Mouse (Mus musculus) MEL (cell line): ENCODE measurements around the gene Smagp. TPM values are rescaled to one million over a fixed set of nuclear protein-coding genes. Genes with fewer than 3 reads are reported as not detected.

ENCODE experiments used
- DNase-seq: peaks from one replicate; pipeline ENCODE4 v3.0.0; 2011; ENCODE audit warnings: low read depth, low spot score
- H3K27ac ChIP-seq: 2 replicates; pipeline ENCODE4 v1.5.1; 2012; ENCODE audit warnings: low read depth, mild to moderate bottlenecking, control low read depth, low read length, moderate library complexity; ENCODE audit not compliant: control insufficient read depth
- H3K27me3 ChIP-seq, 2 experiments: fragments of 150-350 bp in 1 of 2; sonication (generic) in 1 of 2; 2 replicates each; pipeline ENCODE4 v1.6.1; 2012; ENCODE audit warnings: low read length in 2 of 2, mild to moderate bottlenecking in 2 of 2, improper control_type of control experiment in 1 of 2, moderate library complexity in 1 of 2; ENCODE audit not compliant: insufficient read depth in 2 of 2, control insufficient read depth in 1 of 2
- H3K36me3 ChIP-seq, 2 experiments: 2 replicates each; pipeline ENCODE4 v1.6.1; 2012 to 2014; ENCODE audit warnings: low read length in 2 of 2, improper control_type of control experiment in 1 of 2, inconsistent platforms in 1 of 2, mild to moderate bottlenecking in 1 of 2; ENCODE audit not compliant: insufficient read depth in 2 of 2, control insufficient read depth in 1 of 2
- H3K4me1 ChIP-seq, 2 experiments: fragments of 150-350 bp in 1 of 2; sonication (generic) in 1 of 2; 2 replicates each; pipeline ENCODE4 v1.6.1; 2012; ENCODE audit warnings: low read length in 2 of 2, improper control_type of control experiment in 1 of 2, mild to moderate bottlenecking in 1 of 2; ENCODE audit not compliant: insufficient read depth in 2 of 2, control insufficient read depth in 1 of 2
- H3K4me3 ChIP-seq, 2 experiments: fragments of 150-350 bp in 1 of 2; sonication (generic) in 1 of 2; 2 replicates each; pipeline ENCODE4 v1.5.1; 2012; ENCODE audit warnings: low read depth in 2 of 2, low read length in 2 of 2, mild to moderate bottlenecking in 2 of 2, moderate library complexity in 2 of 2, control low read depth in 1 of 2, improper control_type of control experiment in 1 of 2; ENCODE audit not compliant: control insufficient read depth in 1 of 2, insufficient read depth in 1 of 2
- H3K79me2 ChIP-seq: 2 replicates; pipeline ENCODE4 v1.6.1; 2012; ENCODE audit warnings: mild to moderate bottlenecking, low read length, moderate library complexity; ENCODE audit not compliant: control insufficient read depth, poor library complexity, insufficient read depth
- H3K9ac ChIP-seq: 2 replicates; pipeline ENCODE4 v1.6.1; 2012; ENCODE audit warnings: low read depth, mild to moderate bottlenecking, control low read depth, low read length, moderate library complexity; ENCODE audit not compliant: control insufficient read depth, poor library complexity, severe bottlenecking
- H3K9me3 ChIP-seq: fragments of 150-350 bp; sonication (generic); replicated peaks from 2 replicates; pipeline ENCODE4 v1.6.1; 2012; ENCODE audit warnings: mild to moderate bottlenecking, low read length, improper control_type of control experiment, moderate library complexity; ENCODE audit not compliant: insufficient read depth
- BHLHE40 ChIP-seq: IDR thresholded peaks from 2 replicates; pipeline ENCODE4 v1.6.1; 2012; ENCODE audit warnings: low read depth, mild to moderate bottlenecking, inconsistent platforms, low read length, improper control_type of control experiment, borderline replicate concordance
- CHD1 ChIP-seq: IDR thresholded peaks from 2 replicates; pipeline ENCODE4 v1.6.1; 2012; ENCODE audit warnings: low read depth, mild to moderate bottlenecking, inconsistent platforms, low read length, improper control_type of control experiment
- CHD2 ChIP-seq: IDR thresholded peaks from 2 replicates; pipeline ENCODE4 v1.6.1; 2011; ENCODE audit warnings: low read length, improper control_type of control experiment
- CTCF ChIP-seq, 3 experiments: IDR thresholded peaks in 2 of 3; conservative IDR thresholded peaks in 1 of 3; 2 replicates each; pipeline ENCODE4 v1.5.1; 2011 to 2012; ENCODE audit warnings: low read length in 3 of 3, low read depth in 2 of 3, mild to moderate bottlenecking in 2 of 3, improper control_type of control experiment in 1 of 3, inconsistent platforms in 1 of 3, mixed read lengths in 1 of 3, moderate library complexity in 1 of 3; ENCODE audit not compliant: control insufficient read depth in 1 of 3, insufficient read depth in 1 of 3, poor library complexity in 1 of 3, severe bottlenecking in 1 of 3
- E2F4 ChIP-seq: IDR thresholded peaks from 2 replicates; pipeline ENCODE4 v1.6.1; 2011; ENCODE audit warnings: low read depth, low read length, improper control_type of control experiment, borderline replicate concordance
- ELF1 ChIP-seq: IDR thresholded peaks from 2 replicates; pipeline ENCODE4 v1.6.1; 2014; ENCODE audit warnings: low read depth, mild to moderate bottlenecking, inconsistent platforms, low read length, improper control_type of control experiment, moderate library complexity
- ETS1 ChIP-seq: IDR thresholded peaks from 2 replicates; pipeline ENCODE4 v1.6.1; 2012; ENCODE audit warnings: low read depth, mild to moderate bottlenecking, inconsistent platforms, low read length, improper control_type of control experiment, moderate library complexity
- GABPA ChIP-seq: IDR thresholded peaks from 2 replicates; pipeline ENCODE4 v1.6.1; 2012; ENCODE audit warnings: low read depth, mild to moderate bottlenecking, inconsistent platforms, low read length, improper control_type of control experiment, moderate library complexity
- GATA1 ChIP-seq: IDR thresholded peaks from 2 replicates; pipeline ENCODE4 v1.6.1; 2011; ENCODE audit warnings: low read depth, low read length, improper control_type of control experiment
- HCFC1 ChIP-seq: IDR thresholded peaks from 2 replicates; pipeline ENCODE4 v1.6.1; 2012; ENCODE audit warnings: low read depth, mild to moderate bottlenecking, inconsistent platforms, low read length, improper control_type of control experiment, moderate library complexity
- JUND ChIP-seq: IDR thresholded peaks from 2 replicates; pipeline ENCODE4 v1.6.1; 2011; ENCODE audit warnings: low read depth, mild to moderate bottlenecking, improper control_type of control experiment, low read length
- KAT2A ChIP-seq: conservative IDR thresholded peaks from 2 replicates; pipeline ENCODE4 v1.6.1; 2012; ENCODE audit warnings: low read depth, low read length, improper control_type of control experiment, inconsistent platforms
- MAFK ChIP-seq: IDR thresholded peaks from 2 replicates; pipeline ENCODE4 v1.6.1; 2011; ENCODE audit warnings: low read depth, mild to moderate bottlenecking, low read length, improper control_type of control experiment, borderline replicate concordance
- MAX ChIP-seq: IDR thresholded peaks from 2 replicates; pipeline ENCODE4 v1.6.1; 2011; ENCODE audit warnings: low read length, improper control_type of control experiment
- MAZ ChIP-seq: IDR thresholded peaks from 2 replicates; pipeline ENCODE4 v1.6.1; 2012; ENCODE audit warnings: low read depth, mild to moderate bottlenecking, inconsistent platforms, low read length, improper control_type of control experiment
- MEF2A ChIP-seq: IDR thresholded peaks from 2 replicates; pipeline ENCODE4 v1.6.1; 2014; ENCODE audit warnings: low read depth, mild to moderate bottlenecking, inconsistent platforms, low read length, improper control_type of control experiment; ENCODE audit not compliant: poor library complexity, insufficient replicate concordance, severe bottlenecking; ENCODE audit errors: extremely low read depth
- MXI1 ChIP-seq: IDR thresholded peaks from 2 replicates; pipeline ENCODE4 v1.6.1; 2011; ENCODE audit warnings: mild to moderate bottlenecking, low read depth, low read length, improper control_type of control experiment
- MYB ChIP-seq: IDR thresholded peaks from 2 replicates; pipeline ENCODE4 v1.6.1; 2011; ENCODE audit warnings: mild to moderate bottlenecking, low read depth, low read length, improper control_type of control experiment
- MYC ChIP-seq: IDR thresholded peaks from 2 replicates; pipeline ENCODE4 v1.6.1; 2011; ENCODE audit warnings: low read depth, mild to moderate bottlenecking, low read length, improper control_type of control experiment, moderate library complexity
- NELFE ChIP-seq: IDR thresholded peaks from 2 replicates; pipeline ENCODE4 v1.6.1; 2011; ENCODE audit warnings: low read depth, low read length, improper control_type of control experiment
- NRF1 ChIP-seq: IDR thresholded peaks from 2 replicates; pipeline ENCODE4 v1.6.1; 2014; ENCODE audit warnings: low read depth, mild to moderate bottlenecking, inconsistent platforms, low read length, improper control_type of control experiment, moderate library complexity; ENCODE audit not compliant: poor library complexity, insufficient read depth, severe bottlenecking
- POLR2A ChIP-seq, 2 experiments: IDR thresholded peaks; 2 replicates each; pipeline ENCODE4 v1.6.1; 2011 to 2012; ENCODE audit warnings: low read length in 2 of 2, mild to moderate bottlenecking in 2 of 2, control low read depth in 1 of 2, improper control_type of control experiment in 1 of 2, low read depth in 1 of 2, moderate library complexity in 1 of 2; ENCODE audit not compliant: control insufficient read depth in 1 of 2, insufficient read depth in 1 of 2, poor library complexity in 1 of 2
- POLR2AphosphoS2 ChIP-seq: IDR thresholded peaks from 2 replicates; pipeline ENCODE4 v1.6.1; 2011; ENCODE audit warnings: low read length, improper control_type of control experiment
- POLR2AphosphoS5 ChIP-seq: IDR thresholded peaks from 2 replicates; pipeline ENCODE4 v1.6.1; 2012; ENCODE audit warnings: low read depth, borderline replicate concordance, mild to moderate bottlenecking, inconsistent platforms, low read length, moderate library complexity, mixed read lengths
- RAD21 ChIP-seq: IDR thresholded peaks from 2 replicates; pipeline ENCODE4 v1.6.1; 2011; ENCODE audit warnings: mild to moderate bottlenecking, low read depth, low read length, improper control_type of control experiment
- RCOR1 ChIP-seq: IDR thresholded peaks from 2 replicates; pipeline ENCODE4 v1.6.1; 2012; ENCODE audit warnings: low read depth, mild to moderate bottlenecking, inconsistent platforms, low read length, improper control_type of control experiment
- SIN3A ChIP-seq: IDR thresholded peaks from 2 replicates; pipeline ENCODE4 v1.6.1; 2012; ENCODE audit warnings: low read length, improper control_type of control experiment, inconsistent platforms
- SMC3 ChIP-seq: IDR thresholded peaks from 2 replicates; pipeline ENCODE4 v1.6.1; 2011; ENCODE audit warnings: low read depth, low read length, improper control_type of control experiment
- TAL1 ChIP-seq: IDR thresholded peaks from 2 replicates; pipeline ENCODE4 v1.6.1; 2012; ENCODE audit warnings: mild to moderate bottlenecking, inconsistent platforms, low read length, moderate library complexity, mixed read lengths
- TCF12 ChIP-seq: IDR thresholded peaks from 2 replicates; pipeline ENCODE4 v1.6.1; 2014; ENCODE audit warnings: low read depth, mild to moderate bottlenecking, inconsistent platforms, low read length, improper control_type of control experiment, moderate library complexity
- UBTF ChIP-seq: IDR thresholded peaks from 2 replicates; pipeline ENCODE4 v1.6.1; 2012; ENCODE audit warnings: low read depth, mild to moderate bottlenecking, inconsistent platforms, low read length, improper control_type of control experiment, moderate library complexity, borderline replicate concordance; ENCODE audit not compliant: insufficient read depth
- USF1 ChIP-seq: IDR thresholded peaks from 2 replicates; pipeline ENCODE4 v1.6.1; 2014; ENCODE audit warnings: low read depth, mild to moderate bottlenecking, inconsistent platforms, low read length, improper control_type of control experiment, moderate library complexity
- USF2 ChIP-seq, 2 experiments: IDR thresholded peaks; 2 replicates each; pipeline ENCODE4 v1.6.1; 2011 to 2012; ENCODE audit warnings: improper control_type of control experiment in 2 of 2, low read length in 2 of 2, borderline replicate concordance in 1 of 2, inconsistent platforms in 1 of 2, low read depth in 1 of 2, mild to moderate bottlenecking in 1 of 2; ENCODE audit not compliant: insufficient read depth in 1 of 2
- ZC3H11A ChIP-seq: IDR thresholded peaks from 2 replicates; pipeline ENCODE4 v1.6.1; 2012; ENCODE audit warnings: low read depth, mild to moderate bottlenecking, inconsistent platforms, low read length, improper control_type of control experiment
- ZKSCAN1 ChIP-seq: IDR thresholded peaks from 2 replicates; pipeline ENCODE4 v1.6.1; 2012; ENCODE audit warnings: low read depth, mild to moderate bottlenecking, inconsistent platforms, low read length, improper control_type of control experiment, moderate library complexity
- ZMIZ1 ChIP-seq: IDR thresholded peaks from 2 replicates; pipeline ENCODE4 v1.6.1; 2012; ENCODE audit warnings: low read depth, mild to moderate bottlenecking, inconsistent platforms, low read length, improper control_type of control experiment, moderate library complexity
- ZNF384 ChIP-seq: IDR thresholded peaks from 2 replicates; pipeline ENCODE4 v1.6.1; 2012; ENCODE audit warnings: low read depth, mild to moderate bottlenecking, inconsistent platforms, low read length, improper control_type of control experiment
- polyA plus RNA-seq, 2 experiments: library from polyadenylated mRNA; stranded (reverse) in 1 of 2; unstranded in 1 of 2; fragments of >175 nt in 1 of 2; fragments of >200 nt in 1 of 2; gene quantifications; 2 replicates each; pipeline versions ENCODE4 v1.2.1 to v1.2.4; 2012; ENCODE audit warnings: low replicate concordance in 2 of 2, low read depth in 1 of 2; ENCODE audit not compliant: insufficient read length in 2 of 2, insufficient read depth in 1 of 2, missing spikeins in 1 of 2
- total RNA-seq: library from RNA; depleted of rRNA; stranded (reverse); fragments of 300-350 nt; gene quantifications from 2 replicates; pipeline ENCODE4 v1.2.3, GENCODE M21; 2012

Smagp gene
- total and polyA plus RNA-seq, 3 experiments = 2.6 to 22.6 TPM; not detected in 1

DNA sequence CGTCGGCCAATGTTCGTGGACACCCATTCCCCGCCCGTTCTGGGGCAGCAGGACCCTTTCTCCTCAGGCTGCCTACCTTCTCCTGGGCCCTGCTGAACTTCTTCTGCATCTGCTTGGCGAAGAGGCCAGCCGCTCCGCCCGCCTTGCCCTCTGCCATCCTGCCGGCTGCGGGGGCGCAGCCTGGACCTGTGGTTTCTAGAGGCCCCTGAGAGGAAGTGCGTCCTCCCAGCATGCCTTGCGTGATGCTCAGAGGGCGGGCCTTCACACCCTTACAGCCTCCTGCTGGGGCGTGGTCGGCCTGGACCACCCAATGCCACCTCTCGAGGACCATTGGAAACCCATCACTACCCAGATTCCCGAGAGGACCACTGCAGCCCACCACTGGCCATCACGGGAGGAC, 32.6 kb upstream of the Smagp start, which contains the start of gene Bin2:
TSS of gene Bin2 (minus strand) at position 217 of the 400 bp plus-strand sequence.
- peak within 1 kb of the TSS; percentile 79 for H3K27ac ChIP-seq
- peak; percentile 94 for DNase-seq
- peaks cover 34% of the 10 kb centered on the region for H3K79me2 ChIP-seq
- H3K4me3 ChIP-seq = peak within 1 kb of the TSS; percentile 70 to 90
- peak within 1 kb of the TSS; percentile 75 for H3K9ac ChIP-seq
- H3K4me1 ChIP-seq = peaks cover 34 to 58% of the 10 kb centered on the region in 2 experiments
- H3K36me3 ChIP-seq = peaks cover 0 to 49% of the 10 kb centered on the region in 2 experiments; a peak in 2 of 4 replicates
- no peaks in the 10 kb centered on the region for H3K9me3 ChIP-seq
- H3K27me3 ChIP-seq = no peaks in the 10 kb centered on the region
- TF ChIP-seq MXI1 (peak; percentile 46; the same call in 1 of the 2 replicates), JUND (no peak), NRF1 (no peak), MYB (no peak), HCFC1 (peak; percentile 86), MAX (peak; percentile 96), RCOR1 (peak; percentile 8; the same call in 1 of the 2 replicates), POLR2AphosphoS5 (no peak), ETS1 (peak; percentile 52), E2F4 (no peak), GATA1 (no peak), MEF2A (no peak), KAT2A (no peak; the same call in 1 of the 2 replicates), RAD21 (no peak), CTCF (IDR thresholded peaks at IDR 0.05 in 2 of 3, conservative IDR thresholded peaks at IDR 0.05 in 1 of 3; ENCODE audit: control insufficient read depth in 1 of 3, insufficient read depth in 1 of 3, low read depth in 2 of 3, low read length in 3 of 3, poor library complexity in 1 of 3, severe bottlenecking in 1 of 3) (no peak), CHD1 (no peak), SIN3A (peak; percentile 90), BHLHE40 (no peak), GABPA (no peak), MYC (0 out of 2 replicates have a peak, but pooled peaks have one; percentile 55), MAFK (no peak), ZNF384 (no peak), ELF1 (peak; percentile 89), USF2 (IDR thresholded peaks at IDR 0.05; ENCODE audit: borderline replicate concordance in 1 of 2, insufficient read depth in 1 of 2, low read depth in 1 of 2, low read length in 2 of 2) (no peak), CHD2 (no peak), SMC3 (no peak), TCF12 (peak; percentile 82), POLR2AphosphoS2 (peak; percentile 96), ZKSCAN1 (no peak), MAZ (no peak), ZC3H11A (no peak), POLR2A (IDR thresholded peaks at IDR 0.05; ENCODE audit: control insufficient read depth in 1 of 2, insufficient read depth in 1 of 2, low read depth in 1 of 2, low read length in 2 of 2, poor library complexity in 1 of 2) (peak; percentile 98), NELFE (peak; percentile 98), TAL1 (no peak), UBTF (0 out of 2 replicates have a peak, but pooled peaks have one; percentile 54), ZMIZ1 (peak; percentile 96), USF1 (no peak)
